Mouse (Mus musculus) megakaryocyte, embryonic 14.5 days (primary cell): ENCODE results near the gene Tut1.

ENCODE experiments used
- FLI1 ChIP-seq: IDR thresholded peaks from 2 replicates; pipeline ENCODE4 v1.6.1; 2012; ENCODE audit warnings: low read length, inconsistent platforms, mixed read lengths
- GATA1 ChIP-seq: IDR thresholded peaks from 3 replicates; pipeline ENCODE4 v1.6.1; 2012; ENCODE audit warnings: mixed read lengths, low read length, inconsistent platforms, borderline replicate concordance

- no peak for TF ChIP-seq GATA1
- TF ChIP-seq FLI1 = no peak
Observed at GRCm38 (mm10) chr19:8911810-8912209, 41.8 kb upstream of the Tut1 start.
